Mouse (Mus musculus) erythroblast, embryonic 14.5 days (primary cell): ENCODE measurements around the gene Rnf151.

Source experiments
- GATA1 ChIP-seq: IDR thresholded peaks from 2 replicates; pipeline ENCODE4 v1.6.1; 2012; ENCODE audit warnings: low read length, inconsistent platforms, mixed read lengths
- TAL1 ChIP-seq: IDR thresholded peaks from 3 replicates; pipeline ENCODE4 v1.6.1; 2012; ENCODE audit warnings: low read length, inconsistent platforms, mixed read lengths

DNA sequence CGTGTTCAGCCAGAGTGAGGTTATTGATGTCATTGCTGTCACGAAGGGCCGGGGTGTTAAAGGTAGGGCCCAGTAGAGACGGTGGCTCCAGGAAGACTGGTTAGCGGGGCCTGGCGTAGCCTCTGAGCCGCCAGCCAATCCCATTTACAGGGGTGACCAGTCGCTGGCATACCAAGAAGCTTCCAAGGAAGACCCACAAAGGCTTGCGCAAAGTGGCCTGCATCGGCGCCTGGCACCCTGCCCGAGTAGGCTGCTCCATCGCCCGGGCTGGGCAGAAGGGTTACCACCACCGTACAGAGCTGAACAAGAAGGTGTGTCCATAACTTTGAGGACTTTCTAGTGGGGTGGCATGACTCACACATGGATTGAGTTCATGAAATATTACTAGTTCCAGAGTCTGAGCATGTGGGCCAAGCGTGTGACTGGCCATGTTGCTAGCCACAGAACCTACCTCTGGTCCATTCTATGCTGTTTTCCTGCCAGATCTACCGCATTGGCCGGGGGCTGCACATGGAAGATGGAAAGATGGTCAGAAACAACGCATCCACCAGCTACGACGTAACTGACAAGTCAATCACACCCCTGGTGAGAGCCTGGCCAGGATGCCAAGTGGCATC is 15.7 kb upstream of the Rnf151 start:
- no peak for TF ChIP-seq TAL1
- TF ChIP-seq GATA1: no peak
